Mouse (Mus musculus) bone marrow, adult 2 months (tissue): ENCODE data around the gene Mptx1. TPM values are rescaled to one million over a fixed set of nuclear protein-coding genes. Genes with fewer than 3 reads are reported as not detected.
"Not testable (repeated sequence)": the region's sequence is repeated elsewhere in the genome, so short reads cannot be mapped to it uniquely, and the experiment has no call there.

Experiments
- H3K27ac ChIP-seq: fragments of 200-500 bp; 2 replicates; pipeline ENCODE4 v1.5.1; 2012; ENCODE audit warnings: low read depth, mild to moderate bottlenecking, control low read depth, inconsistent platforms, low read length; ENCODE audit not compliant: control insufficient read depth, poor library complexity, insufficient read depth
- H3K4me1 ChIP-seq: fragments of 200-500 bp; 2 replicates; pipeline ENCODE4 v1.6.1; 2011; ENCODE audit warnings: low read length; ENCODE audit not compliant: control insufficient read depth, insufficient read depth
- H3K4me3 ChIP-seq: fragments of 200-500 bp; replicated peaks from 2 replicates; pipeline ENCODE3; 2011; ENCODE audit warnings: mild to moderate bottlenecking, low read depth, low read length, control low read depth; ENCODE audit not compliant: control insufficient read depth
- CTCF ChIP-seq: fragments of 200-500 bp; IDR thresholded peaks from 2 replicates; pipeline ENCODE4 v1.5.1; 2011; ENCODE audit warnings: low read length, control low read depth; ENCODE audit not compliant: control insufficient read depth, insufficient read depth
- POLR2A ChIP-seq: fragments of 200-500 bp; IDR thresholded peaks from 2 replicates; pipeline ENCODE4 v1.6.1; 2011; ENCODE audit warnings: low read depth, mild to moderate bottlenecking, control low read depth, low read length, borderline replicate concordance; ENCODE audit not compliant: control insufficient read depth
- WGBS: fragments of 180-500 bp; shearing (Covaris S2); methylation state at CpG from one replicate; pipeline ENCODE4 v1.1.7; 2018; 5-methylcytosine and 5-hydroxymethylcytosine counted together
- polyA plus RNA-seq: library from polyadenylated mRNA; stranded (reverse); fragments of >200 nt; gene quantifications from 2 replicates; pipeline ENCODE4 v1.2.4, GENCODE M21; 2011; ENCODE audit warnings: low replicate concordance; ENCODE audit not compliant: missing spikeins, insufficient read depth, insufficient read length

The Mptx1 gene
- not detected in 2 replicates for polyA plus RNA-seq

DNA sequence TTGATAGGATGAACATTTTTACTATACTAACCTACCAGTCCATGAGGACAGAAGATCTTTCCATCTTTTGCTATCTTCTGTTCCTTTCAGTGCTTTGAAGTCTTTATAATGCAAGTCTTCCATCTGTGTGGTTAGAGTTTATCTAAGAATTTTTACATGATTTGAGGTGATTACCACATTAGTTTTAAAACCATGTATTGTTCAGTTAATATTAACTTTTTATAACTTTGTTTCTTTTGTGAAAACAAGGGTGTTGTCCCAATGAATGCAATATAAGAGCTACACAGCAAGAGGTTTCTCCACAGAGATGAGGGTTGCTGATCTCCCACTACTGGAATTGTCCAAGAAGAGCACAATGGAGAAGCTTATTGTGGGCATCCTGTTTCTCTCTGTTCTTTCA, at the start of gene Mptx1:
TSS of gene Mptx1 (plus strand) at position 301 of the 400 bp plus-strand sequence.
- Histone ChIP-seq H3K4me3 (no peak within 1 kb of the TSS), H3K27ac (no peak within 1 kb of the TSS), H3K4me1 (no peaks in the 10 kb centered on the region)
- TF ChIP-seq POLR2A (no peak), CTCF (no peak)

DNA sequence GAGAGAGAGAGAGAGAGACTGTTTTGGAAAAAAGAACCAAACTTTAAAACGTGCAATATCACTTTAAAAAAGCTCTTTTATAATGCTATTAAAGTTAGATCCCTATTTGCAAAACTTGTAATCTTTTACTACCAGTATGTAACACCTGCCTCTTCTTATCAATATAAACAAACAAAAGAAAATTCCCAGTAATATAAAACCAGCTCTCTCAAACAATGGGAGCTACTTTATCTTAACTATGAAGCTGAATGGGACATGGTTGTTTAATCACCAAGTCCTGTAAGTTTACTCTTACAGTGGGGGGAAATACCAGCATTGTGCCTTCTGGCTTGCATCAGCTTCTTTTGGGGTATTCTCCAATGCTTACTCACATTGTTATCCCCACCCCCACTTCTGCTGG, 27.2 kb upstream of the Mptx1 start:
- H3K27ac ChIP-seq = no peak overlapping the region
- no peak overlapping the region for H3K4me3 ChIP-seq
- WGBS = 38% methylated on average over 1 of the region's 1 CpGs
- no peaks in the 10 kb centered on the region for H3K4me1 ChIP-seq
- TF ChIP-seq CTCF = no peak
- TF ChIP-seq POLR2A = no peak

DNA sequence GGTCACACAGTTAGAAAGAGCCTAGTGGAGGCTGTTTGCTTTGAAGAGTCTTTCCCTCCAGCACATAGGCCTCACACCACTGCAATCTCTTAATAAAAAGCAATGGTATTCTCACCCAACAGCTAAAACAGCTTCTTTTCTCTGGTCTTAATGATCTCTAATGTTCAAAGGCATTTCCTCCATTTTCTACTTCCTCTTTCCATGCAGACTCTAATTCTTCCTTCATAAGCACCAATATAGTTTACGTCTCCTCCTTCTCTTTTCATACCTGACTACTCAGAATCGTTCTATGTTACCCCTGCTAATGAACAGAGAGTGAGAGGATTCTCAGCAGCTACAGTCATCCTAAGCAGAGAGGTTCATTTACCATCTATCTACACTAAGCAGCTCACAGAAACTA, 13.0 kb upstream of the Mptx1 start:
- TF ChIP-seq POLR2A (no peak), CTCF (no peak)
- WGBS = 15% methylated on average over 2 of the region's 2 CpGs
- H3K27ac ChIP-seq = no peak overlapping the region
- H3K4me3 ChIP-seq = no peak overlapping the region
- no peaks in the 10 kb centered on the region for H3K4me1 ChIP-seq

DNA sequence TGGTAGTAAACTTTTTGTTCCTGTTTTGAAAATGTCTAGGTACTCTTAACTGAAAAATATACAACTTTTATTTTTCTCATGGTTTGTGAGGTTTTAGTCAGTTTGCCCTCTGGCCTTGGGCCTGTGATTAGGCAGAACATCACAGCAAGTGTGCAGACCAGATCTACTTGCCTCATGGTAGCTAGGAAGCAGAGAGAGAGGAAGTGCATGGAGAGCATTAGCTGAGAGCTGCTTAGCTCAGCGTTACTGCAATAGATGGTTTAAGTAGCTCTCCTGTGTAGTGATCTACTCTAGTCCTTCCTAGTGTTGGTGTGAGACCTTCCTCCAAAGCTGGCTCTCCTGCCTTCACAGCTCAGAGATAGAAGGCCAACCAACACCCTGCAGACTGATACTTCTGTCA, 23.3 kb downstream of the Mptx1 start:
- H3K4me3 ChIP-seq, H3K27ac ChIP-seq, H3K4me1 ChIP-seq: not testable (repeated sequence)
- WGBS = 6% methylated on average over 1 of the region's 1 CpGs

DNA sequence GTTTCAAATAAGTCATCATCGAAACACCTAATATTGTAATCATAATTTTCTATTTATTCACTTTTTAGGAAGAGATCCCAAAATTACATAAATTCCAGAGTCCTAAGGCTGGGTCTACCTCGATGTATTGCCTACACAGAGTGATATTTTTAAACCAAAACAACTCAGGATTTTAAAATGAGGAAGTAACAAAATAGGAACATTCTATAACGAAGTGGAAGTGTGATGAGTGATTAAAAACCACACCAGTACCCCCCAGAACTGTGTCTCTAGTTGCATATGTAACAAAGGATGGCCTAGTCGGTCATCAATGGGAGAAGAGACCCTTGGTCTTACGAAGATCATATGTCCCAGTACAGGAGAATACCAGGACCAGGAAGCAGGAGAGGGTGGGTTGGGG, 24.3 kb downstream of the Mptx1 start:
- no peak for TF ChIP-seq CTCF
- no peak for TF ChIP-seq POLR2A
- Histone ChIP-seq H3K4me3 (no peak overlapping the region), H3K27ac (no peak overlapping the region), H3K4me1 (no peaks in the 10 kb centered on the region)
- WGBS = 14% methylated on average over 5 of the region's 5 CpGs

DNA sequence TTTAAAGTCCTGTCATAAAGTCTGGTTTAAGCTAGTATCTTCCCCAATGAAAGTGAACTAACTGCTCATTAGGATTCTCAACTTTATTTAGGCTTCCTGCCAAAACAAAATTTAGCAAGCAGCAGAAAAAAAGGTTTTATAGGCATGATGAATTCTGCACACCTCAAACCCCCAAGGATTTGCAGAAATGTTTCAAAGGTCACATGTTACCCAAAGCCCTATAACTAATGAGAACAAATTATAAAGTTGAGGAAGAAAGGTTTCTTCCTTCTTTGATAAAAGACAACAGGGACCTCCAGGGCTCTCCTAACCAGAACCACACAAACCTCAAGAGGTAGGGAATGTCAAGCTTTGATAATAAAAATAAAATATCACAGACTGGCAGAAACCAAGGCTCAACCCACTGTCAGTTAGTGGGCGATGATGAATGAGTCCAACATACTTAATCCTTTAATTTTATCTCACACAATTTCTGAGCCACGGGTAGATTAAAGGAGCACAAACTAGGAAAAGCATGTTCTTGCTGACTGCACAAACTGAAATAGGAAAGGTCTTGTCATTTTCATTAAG, 34.6 kb downstream of the Mptx1 start, which contains the start of gene Olfr417:
TSS of gene Olfr417 (plus strand) at position 241 of the 570 bp plus-strand sequence.
- Histone ChIP-seq H3K4me3 (no peak within 1 kb of the TSS), H3K4me1 (no peaks in the 10 kb centered on the region), H3K27ac (no peak within 1 kb of the TSS)
- TF ChIP-seq CTCF = no peak
- no peak for TF ChIP-seq POLR2A
- 6% methylated on average over 2 of the region's 2 CpGs for WGBS

DNA sequence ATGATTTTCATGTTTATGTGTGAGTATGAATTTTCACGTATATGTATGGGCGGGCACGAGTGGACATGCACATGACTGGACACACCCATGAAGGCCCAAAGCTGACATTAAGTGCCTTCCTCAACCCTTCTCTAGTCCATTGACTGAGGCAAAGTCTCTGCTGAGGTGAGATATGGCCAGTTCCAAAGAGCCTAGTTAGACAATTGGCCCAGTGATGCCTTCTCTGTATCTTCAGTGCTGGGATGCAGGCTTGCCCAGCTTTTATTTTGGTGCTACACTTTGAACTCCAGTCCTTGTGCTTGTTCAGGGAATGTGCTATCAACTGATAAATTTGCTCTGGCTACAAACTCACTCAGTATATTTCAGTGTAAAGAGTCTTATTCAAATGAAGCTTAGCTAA, 43.5 kb downstream of the Mptx1 start:
- Histone ChIP-seq H3K4me1 (no peaks in the 10 kb centered on the region), H3K4me3 (no peak overlapping the region), H3K27ac (no peak overlapping the region)
- TF ChIP-seq POLR2A (no peak), CTCF (no peak)
- WGBS = 88% methylated on average over 3 of the region's 3 CpGs

Other genes with a start within 250 kb of the Mptx1 start
- gene Olfr429, start 246.2 kb upstream of the Mptx1 start, polyA plus RNA-seq = not detected in 2 replicates
- not detected in 2 replicates for gene Olfr427, start 233.6 kb upstream of the Mptx1 start, polyA plus RNA-seq
- gene Olfr231, start 209.4 kb upstream of the Mptx1 start, polyA plus RNA-seq = not detected in 2 replicates
- not detected in 2 replicates for gene Olfr424, start 199.0 kb upstream of the Mptx1 start, polyA plus RNA-seq
- gene Olfr420, start 174.9 kb upstream of the Mptx1 start, polyA plus RNA-seq = not detected in 2 replicates
- gene Spta1, start 157.7 kb upstream of the Mptx1 start, polyA plus RNA-seq = 47.1 and 68.7 TPM in 2 replicates
- gene Olfr419, start 78.5 kb upstream of the Mptx1 start, polyA plus RNA-seq = not detected in 2 replicates
- gene Olfr417, start 34.6 kb downstream of the Mptx1 start, polyA plus RNA-seq = not detected in 2 replicates
- gene Olfr248, start 60.5 kb downstream of the Mptx1 start, polyA plus RNA-seq = not detected in 2 replicates
- gene Olfr414, start 93.5 kb downstream of the Mptx1 start, polyA plus RNA-seq = not detected in 2 replicates
- gene Olfr220, start 111.6 kb downstream of the Mptx1 start, polyA plus RNA-seq = not detected in 2 replicates
- gene Fmn2, start 171.3 kb downstream of the Mptx1 start, polyA plus RNA-seq = 0.34 and 0.92 TPM in 2 replicates